ENCODE assay signal across 13 mouse cellular contexts in the genomic region with DNA sequence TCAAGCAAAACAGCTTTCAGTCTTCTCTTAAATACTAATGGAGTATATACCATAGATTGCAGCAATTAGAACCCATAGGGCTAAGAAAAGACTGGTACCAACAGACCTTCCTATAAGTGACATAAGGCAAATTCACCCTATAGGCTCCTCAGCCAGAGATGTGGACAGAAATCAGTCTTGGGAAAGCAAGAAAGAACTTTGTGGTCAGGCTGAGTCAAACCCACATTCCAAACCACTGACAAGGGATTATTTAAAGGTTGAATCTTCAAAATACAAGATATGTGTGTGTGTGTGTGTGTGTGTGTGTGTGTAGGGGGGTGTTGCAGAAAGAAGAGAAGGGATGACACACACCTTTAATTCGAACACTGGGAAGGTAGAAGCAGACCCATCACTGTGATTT. TPM values are rescaled to one million over a fixed set of nuclear protein-coding genes. Genes with fewer than 3 reads are reported as not detected.
DNase-seq lines count a peak whose midpoint lies in the region; ATAC-seq lines count a peak whose summit lies in the region.
"Had no signal": no experiment of that assay in that cellular context is flagged by ENCODE, and none has a peak within 500 bp of the region (broad histone marks: within the 10 kb centered on the region; RNA-seq: fewer than 3 reads in every experiment).

No protein-coding gene starts in this region.

- H3K36me3 ChIP-seq in hindbrain, embryonic 12.5 days: no peaks in the 10 kb centered on the region
- peaks cover 39% of the 10 kb centered on the region for H3K36me3 ChIP-seq in hindbrain, embryonic 10.5 days
- H3K36me3 ChIP-seq in midbrain, embryonic 14.5 days (ENCODE audit: control insufficient read depth, insufficient read depth, low read length): no peaks in the 10 kb centered on the region
- H3K36me3 ChIP-seq in midbrain, embryonic 15.5 days (replicated peaks): no peaks in the 10 kb centered on the region
- H3K36me3 ChIP-seq in stomach, embryonic 15.5 days: no peaks in the 10 kb centered on the region

- ATAC-seq in hindbrain, embryonic 12.5 days (ENCODE audit: low FRiP score): no peak
- no peak for ATAC-seq in midbrain, embryonic 14.5 days (ENCODE audit: low FRiP score, low TSS enrichment)
- no peak for ATAC-seq in midbrain, embryonic 15.5 days (replicated peaks)
- ATAC-seq in stomach, embryonic 15.5 days (ENCODE audit: insufficient read depth, low FRiP score, low read depth): no peak
- ATAC-seq: forebrain, embryonic 14.5 days had no signal

- no peak overlapping the region for H3K9ac ChIP-seq in hindbrain, embryonic 12.5 days
- no peak overlapping the region for H3K9ac ChIP-seq in midbrain, embryonic 14.5 days (replicated peaks; ENCODE audit: low read length)
- H3K9ac ChIP-seq in midbrain, embryonic 15.5 days: no peak overlapping the region
- H3K9ac ChIP-seq in stomach, embryonic 15.5 days: no peak overlapping the region

- H3K27me3 ChIP-seq in hindbrain, embryonic 12.5 days: no peaks in the 10 kb centered on the region
- H3K27me3 ChIP-seq in hindbrain, embryonic 10.5 days (ENCODE audit: insufficient read depth, poor library complexity, severe bottlenecking): no peaks in the 10 kb centered on the region
- H3K27me3 ChIP-seq in midbrain, embryonic 14.5 days (ENCODE audit: control insufficient read depth, insufficient read depth, low read length): no peaks in the 10 kb centered on the region
- H3K27me3 ChIP-seq in midbrain, embryonic 15.5 days (replicated peaks): no peaks in the 10 kb centered on the region
- H3K27me3 ChIP-seq in stomach, embryonic 15.5 days (replicated peaks): no peaks in the 10 kb centered on the region

- no peaks in the 10 kb centered on the region for H3K9me3 ChIP-seq in hindbrain, embryonic 12.5 days (replicated peaks)
- no peaks in the 10 kb centered on the region for H3K9me3 ChIP-seq in hindbrain, embryonic 10.5 days
- H3K9me3 ChIP-seq in midbrain, embryonic 14.5 days (ENCODE audit: control insufficient read depth, low read length): no peaks in the 10 kb centered on the region
- no peaks in the 10 kb centered on the region for H3K9me3 ChIP-seq in midbrain, embryonic 15.5 days
- no peaks in the 10 kb centered on the region for H3K9me3 ChIP-seq in stomach, embryonic 15.5 days

- 100% methylated on average over 1 of the region's 1 CpGs for WGBS in hindbrain, embryonic 12.5 days
- WGBS in hindbrain, embryonic 10.5 days: 100% methylated on average over 1 of the region's 1 CpGs
- WGBS in midbrain, embryonic 14.5 days: 93% methylated on average over 1 of the region's 1 CpGs
- 100% methylated on average over 1 of the region's 1 CpGs for WGBS in midbrain, embryonic 15.5 days
- 100% methylated on average over 1 of the region's 1 CpGs for WGBS in stomach, embryonic 15.5 days

- peaks cover 11% of the 10 kb centered on the region; the same call in 1 of the 2 replicates for H3K4me1 ChIP-seq in hindbrain, embryonic 12.5 days
- peaks cover 12% of the 10 kb centered on the region for H3K4me1 ChIP-seq in hindbrain, embryonic 10.5 days (replicated peaks)
- peaks cover 4% of the 10 kb centered on the region; the same call in 1 of the 2 replicates for H3K4me1 ChIP-seq in midbrain, embryonic 14.5 days (ENCODE audit: control insufficient read depth, insufficient read depth, low read length)
- H3K4me1 ChIP-seq in midbrain, embryonic 15.5 days: peaks cover 11% of the 10 kb centered on the region
- peaks cover 14% of the 10 kb centered on the region; the same call in 1 of the 2 replicates for H3K4me1 ChIP-seq in stomach, embryonic 15.5 days

- H3K4me2 ChIP-seq in hindbrain, embryonic 12.5 days (replicated peaks): no peak overlapping the region
- H3K4me2 ChIP-seq in midbrain, embryonic 14.5 days (ENCODE audit: low read length): no peak overlapping the region
- H3K4me2 ChIP-seq in midbrain, embryonic 15.5 days: no peak overlapping the region
- H3K4me2 ChIP-seq in stomach, embryonic 15.5 days: no peak overlapping the region

- H3K4me3 ChIP-seq in hindbrain, embryonic 12.5 days: no peak overlapping the region
- no peak overlapping the region for H3K4me3 ChIP-seq in hindbrain, embryonic 10.5 days
- no peak overlapping the region for H3K4me3 ChIP-seq in midbrain, embryonic 14.5 days (replicated peaks; ENCODE audit: low read depth, low read length)
- no peak overlapping the region for H3K4me3 ChIP-seq in midbrain, embryonic 15.5 days
- no peak overlapping the region for H3K4me3 ChIP-seq in stomach, embryonic 15.5 days (replicated peaks)

- peak overlapping the region; percentile 36; the same call in 1 of the 2 replicates for H3K27ac ChIP-seq in hindbrain, embryonic 12.5 days
- H3K27ac ChIP-seq in hindbrain, embryonic 10.5 days: no peak overlapping the region
- H3K27ac ChIP-seq in midbrain, embryonic 14.5 days (replicated peaks; ENCODE audit: low read depth, low read length): peak overlapping the region; percentile 16; the same call in 1 of the 2 replicates
- H3K27ac ChIP-seq in midbrain, embryonic 15.5 days: no peak overlapping the region
- peak overlapping the region; percentile 50; the same call in 1 of the 2 replicates for H3K27ac ChIP-seq in stomach, embryonic 15.5 days

- DNase-seq in adrenal gland, adult 2 months: peak; percentile 64
- no peak for DNase-seq in adrenal gland, postnatal 4 days (ENCODE audit: low spot score in 2 of 2)
- no peak for DNase-seq in hindbrain, embryonic 10.5 days (ENCODE audit: low spot score)
- DNase-seq in midbrain, embryonic 14.5 days: no peak
- no peak for DNase-seq in right cerebral cortex, postnatal 36 days (ENCODE audit: low spot score in 2 of 2)
- DNase-seq: B cell, adult 2 months; thymus, postnatal 36 days had no signal

RNA-seq across cellular contexts. Expression of gene Cbx5, which starts 18.2 kb away (rescaled TPM):
- 10 to 100 TPM; 76.3 to 80.2 TPM for total RNA-seq in adrenal gland, adult 2 months (2021)
- 4.4 and 4.7 TPM in 2 replicates for polyA plus RNA-seq in adrenal gland, adult 2 months (2012; rRNA removed)
- total RNA-seq in adrenal gland, postnatal 4 days (2021): 100 to 1,000 TPM; 111 to 127 TPM
- 188 and 190 TPM in 2 replicates for polyA plus RNA-seq in hindbrain, embryonic 12.5 days (2016; fragmentation: Nextera tagmentation; extraction: Ambion mirVana)
- 157 and 186 TPM in 2 replicates for polyA plus RNA-seq in hindbrain, embryonic 10.5 days (2016; fragmentation: Nextera tagmentation; extraction: Ambion mirVana)
- 159 and 177 TPM in 2 replicates for polyA plus RNA-seq in midbrain, embryonic 14.5 days (2014; fragmentation: Nextera tagmentation; extraction: Ambion mirVana)
- polyA plus RNA-seq in midbrain, embryonic 15.5 days (2015; fragmentation: Nextera tagmentation; extraction: Ambion mirVana): 147 and 153 TPM in 2 replicates
- polyA plus RNA-seq in stomach, embryonic 15.5 days (2015; fragmentation: Nextera tagmentation; extraction: Ambion mirVana): 91.8 and 97.2 TPM in 2 replicates

RNA-seq across cellular contexts. Expression of gene Hnrnpa1, which starts 18.8 kb away (rescaled TPM):
- total RNA-seq in adrenal gland, adult 2 months (2021): 100 to 1,000 TPM; 140 to 208 TPM
- polyA plus RNA-seq in adrenal gland, adult 2 months (2012; rRNA removed): 8.1 TPM in 2 replicates
- 100 to 1,000 TPM; 404 to 457 TPM for total RNA-seq in adrenal gland, postnatal 4 days (2021)
- 1,137 and 1,149 TPM in 2 replicates for polyA plus RNA-seq in hindbrain, embryonic 12.5 days (2016; fragmentation: Nextera tagmentation; extraction: Ambion mirVana)
- 1,344 and 1,669 TPM in 2 replicates for polyA plus RNA-seq in hindbrain, embryonic 10.5 days (2016; fragmentation: Nextera tagmentation; extraction: Ambion mirVana)
- polyA plus RNA-seq in midbrain, embryonic 14.5 days (2014; fragmentation: Nextera tagmentation; extraction: Ambion mirVana): 764 and 768 TPM in 2 replicates
- 669 and 721 TPM in 2 replicates for polyA plus RNA-seq in midbrain, embryonic 15.5 days (2015; fragmentation: Nextera tagmentation; extraction: Ambion mirVana)
- 664 and 681 TPM in 2 replicates for polyA plus RNA-seq in stomach, embryonic 15.5 days (2015; fragmentation: Nextera tagmentation; extraction: Ambion mirVana)

RNA-seq across cellular contexts. Expression of gene Nfe2, which starts 36.8 kb away (rescaled TPM):
- total RNA-seq in adrenal gland, adult 2 months (2021): under 1 TPM; 0.21 to 0.95 TPM
- 0.38 and 0.83 TPM in 2 replicates for polyA plus RNA-seq in adrenal gland, adult 2 months (2012; rRNA removed)
- total RNA-seq in adrenal gland, postnatal 4 days (2021): 1 to 10 TPM; 5.8 to 8.9 TPM
- 5.1 and 5.4 TPM in 2 replicates for polyA plus RNA-seq in hindbrain, embryonic 12.5 days (2016; fragmentation: Nextera tagmentation; extraction: Ambion mirVana)
- polyA plus RNA-seq in hindbrain, embryonic 10.5 days (2016; fragmentation: Nextera tagmentation; extraction: Ambion mirVana): 7.3 and 8.5 TPM in 2 replicates
- 0.49 and 0.62 TPM in 2 replicates for polyA plus RNA-seq in midbrain, embryonic 14.5 days (2014; fragmentation: Nextera tagmentation; extraction: Ambion mirVana)
- polyA plus RNA-seq in midbrain, embryonic 15.5 days (2015; fragmentation: Nextera tagmentation; extraction: Ambion mirVana): 0.63 and 0.92 TPM in 2 replicates
- 7.8 and 15.9 TPM in 2 replicates for polyA plus RNA-seq in stomach, embryonic 15.5 days (2015; fragmentation: Nextera tagmentation; extraction: Ambion mirVana)
- total RNA-seq: layer of hippocampus, adult 18-20 months; left cerebral cortex, postnatal 25 days had no signal

RNA-seq across cellular contexts. Expression of gene Copz1, which starts 51.1 kb away (rescaled TPM):
- 100 to 1,000 TPM; 146 to 152 TPM for total RNA-seq in adrenal gland, adult 2 months (2021)
- 51.3 and 59.7 TPM in 2 replicates for polyA plus RNA-seq in adrenal gland, adult 2 months (2012; rRNA removed)
- total RNA-seq in adrenal gland, postnatal 4 days (2021): 100 to 1,000 TPM; 132 to 140 TPM
- polyA plus RNA-seq in hindbrain, embryonic 12.5 days (2016; fragmentation: Nextera tagmentation; extraction: Ambion mirVana): 235 and 247 TPM in 2 replicates
- polyA plus RNA-seq in hindbrain, embryonic 10.5 days (2016; fragmentation: Nextera tagmentation; extraction: Ambion mirVana): 288 and 299 TPM in 2 replicates
- 197 and 231 TPM in 2 replicates for polyA plus RNA-seq in midbrain, embryonic 14.5 days (2014; fragmentation: Nextera tagmentation; extraction: Ambion mirVana)
- 197 and 203 TPM in 2 replicates for polyA plus RNA-seq in midbrain, embryonic 15.5 days (2015; fragmentation: Nextera tagmentation; extraction: Ambion mirVana)
- 248 and 260 TPM in 2 replicates for polyA plus RNA-seq in stomach, embryonic 15.5 days (2015; fragmentation: Nextera tagmentation; extraction: Ambion mirVana)

RNA-seq across cellular contexts. Expression of gene Smug1, which starts 54.5 kb away (rescaled TPM):
- total RNA-seq in adrenal gland, adult 2 months (2021): 10 to 100 TPM; 11.0 to 16.7 TPM
- 16.6 and 17.1 TPM in 2 replicates for polyA plus RNA-seq in adrenal gland, adult 2 months (2012; rRNA removed)
- 10 to 100 TPM; 17.7 to 19.0 TPM for total RNA-seq in adrenal gland, postnatal 4 days (2021)
- polyA plus RNA-seq in hindbrain, embryonic 12.5 days (2016; fragmentation: Nextera tagmentation; extraction: Ambion mirVana): 31.3 and 34.4 TPM in 2 replicates
- 24.3 TPM in 2 replicates for polyA plus RNA-seq in hindbrain, embryonic 10.5 days (2016; fragmentation: Nextera tagmentation; extraction: Ambion mirVana)
- polyA plus RNA-seq in midbrain, embryonic 14.5 days (2014; fragmentation: Nextera tagmentation; extraction: Ambion mirVana): 22.7 and 25.0 TPM in 2 replicates
- 23.4 and 24.2 TPM in 2 replicates for polyA plus RNA-seq in midbrain, embryonic 15.5 days (2015; fragmentation: Nextera tagmentation; extraction: Ambion mirVana)
- 18.3 and 21.6 TPM in 2 replicates for polyA plus RNA-seq in stomach, embryonic 15.5 days (2015; fragmentation: Nextera tagmentation; extraction: Ambion mirVana)

Comparison
In these comparisons a context has a peak if more than half of its experiments do, and no peak if none do; other contexts are left out.
1. H3K27ac ChIP-seq: peak in hindbrain, embryonic 12.5 days (single experiment), midbrain, embryonic 14.5 days (single experiment) and stomach, embryonic 15.5 days (single experiment); none in hindbrain, embryonic 10.5 days (single experiment) and midbrain, embryonic 15.5 days (single experiment).
2. RNA of gene Cbx5, which starts 18.2 kb away (polyA plus RNA-seq): 188 to 190 TPM in hindbrain, embryonic 12.5 days, 159 to 177 TPM in midbrain, embryonic 14.5 days, 157 to 186 TPM in hindbrain, embryonic 10.5 days, 147 to 153 TPM in midbrain, embryonic 15.5 days and 91.8 to 97.2 TPM in stomach, embryonic 15.5 days; 4.4 to 4.7 TPM in adrenal gland, adult 2 months; every median in the first group is over 10 times any median in the second.
3. RNA of gene Hnrnpa1, which starts 18.8 kb away (polyA plus RNA-seq): 1,344 to 1,669 TPM in hindbrain, embryonic 10.5 days, 1,137 to 1,149 TPM in hindbrain, embryonic 12.5 days, 764 to 768 TPM in midbrain, embryonic 14.5 days, 669 to 721 TPM in midbrain, embryonic 15.5 days and 664 to 681 TPM in stomach, embryonic 15.5 days; 8.1 TPM in adrenal gland, adult 2 months; every median in the first group is over 10 times any median in the second.